Mouse (Mus musculus): ENCODE measurements around the gene Miga2. TPM values are rescaled to one million over a fixed set of nuclear protein-coding genes. Genes with fewer than 3 reads are reported as not detected.

Miga2 gene
- polyA plus RNA-seq, 1 experiment from 2014 or later, result 23.3 TPM

DNA sequence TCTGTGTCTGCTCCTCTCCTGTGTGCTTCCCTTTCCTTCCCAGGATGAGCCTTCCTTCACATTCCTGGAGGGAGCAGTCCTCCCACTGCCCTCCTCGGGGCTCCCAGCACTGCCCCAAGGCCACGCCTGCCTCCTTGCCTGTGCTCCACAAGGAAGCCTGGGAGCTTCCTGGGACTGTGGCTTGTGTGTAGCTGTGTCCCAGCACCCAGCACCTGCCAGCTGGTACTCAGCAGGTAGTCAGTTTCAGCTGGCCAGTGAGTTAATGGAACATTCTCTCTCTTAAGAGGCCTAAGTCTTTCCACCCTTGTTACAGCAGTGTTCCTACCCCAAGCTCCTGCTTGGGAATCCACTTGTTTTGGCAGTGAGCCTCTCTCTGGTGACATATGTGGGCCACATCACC lies 38.8 kb downstream of the Miga2 start:
- Histone ChIP-seq H3K9me3 (no peaks in the 10 kb centered on the region), H3K4me2 (no peak overlapping the region), H3K27ac (no peak overlapping the region), H3K4me3 (no peak overlapping the region), H3K9ac (no peak overlapping the region), H3K4me1 (no peaks in the 10 kb centered on the region), H3K27me3 (no peaks in the 10 kb centered on the region), H3K36me3 (peaks cover 98% of the 10 kb centered on the region)
- no peak for ATAC-seq (ENCODE audit: insufficient number of reproducible peaks, low FRiP score, low TSS enrichment, low read depth)
- WGBS, result 72% methylated on average over 2 of the region's 2 CpGs

- Histone ChIP-seq H3K4me1 (no peaks in the 10 kb centered on the region), H3K4me2 (no peak overlapping the region), H3K27ac (no peak overlapping the region), H3K9me3 (no peaks in the 10 kb centered on the region), H3K36me3 (peaks cover 96% of the 10 kb centered on the region), H3K27me3 (no peaks in the 10 kb centered on the region), H3K9ac (no peak overlapping the region), H3K4me3 (no peak overlapping the region)
- no peak for ATAC-seq (ENCODE audit: insufficient number of reproducible peaks, low FRiP score, low TSS enrichment, low read depth)
- 74% methylated on average over 1 of the region's 1 CpGs for WGBS
Measured at GRCm38 (mm10) chr2:30403870-30404269, 39.8 kb downstream of the Miga2 start.

GRCm38 (mm10) chr2:30407221-30407620 lies 43.2 kb downstream of the Miga2 start:
- Histone ChIP-seq H3K36me3 (peaks cover 77% of the 10 kb centered on the region), H3K4me3 (no peak overlapping the region)
- 86% methylated on average over 2 of the region's 2 CpGs for WGBS

DNA sequence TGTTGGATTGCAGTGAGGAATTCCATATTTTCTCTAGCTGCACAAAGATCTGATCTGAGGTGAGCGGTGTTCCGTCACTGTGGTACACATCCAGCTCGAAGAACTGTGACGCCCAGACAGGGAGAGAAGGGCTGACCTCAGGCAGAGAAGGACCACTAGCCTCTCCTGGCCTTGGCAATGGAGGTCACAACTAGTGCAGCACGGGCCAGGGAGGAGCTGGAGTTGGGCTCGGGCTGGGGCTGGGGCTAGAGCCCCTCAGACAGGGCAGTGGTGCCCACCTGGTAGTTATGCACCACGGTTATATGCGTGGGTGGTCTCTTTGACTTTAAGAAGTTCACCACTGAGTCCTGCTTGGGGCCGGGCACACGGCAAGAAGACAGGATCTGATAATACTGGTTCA lies 43.7 kb downstream of the Miga2 start:
- Histone ChIP-seq H3K27me3 (no peaks in the 10 kb centered on the region), H3K36me3 (peaks cover 72% of the 10 kb centered on the region), H3K9ac (no peak overlapping the region), H3K4me2 (no peak overlapping the region), H3K4me3 (no peak overlapping the region), H3K27ac (no peak overlapping the region), H3K9me3 (no peaks in the 10 kb centered on the region), H3K4me1 (no peaks in the 10 kb centered on the region)
- WGBS, result 90% methylated on average over 10 of the region's 10 CpGs
- ATAC-seq (ENCODE audit: insufficient number of reproducible peaks, low FRiP score, low TSS enrichment, low read depth), result no peak

More at GRCm38 (mm10) chr2:30407221-30407620, 43.2 kb downstream of the Miga2 start:
- Histone ChIP-seq H3K4me2 (no peak overlapping the region), H3K9ac (no peak overlapping the region), H3K27ac (no peak overlapping the region), H3K9me3 (no peaks in the 10 kb centered on the region), H3K27me3 (no peaks in the 10 kb centered on the region), H3K4me1 (no peaks in the 10 kb centered on the region)
- ATAC-seq (ENCODE audit: insufficient number of reproducible peaks, low FRiP score, low TSS enrichment, low read depth), result no peak

DNA sequence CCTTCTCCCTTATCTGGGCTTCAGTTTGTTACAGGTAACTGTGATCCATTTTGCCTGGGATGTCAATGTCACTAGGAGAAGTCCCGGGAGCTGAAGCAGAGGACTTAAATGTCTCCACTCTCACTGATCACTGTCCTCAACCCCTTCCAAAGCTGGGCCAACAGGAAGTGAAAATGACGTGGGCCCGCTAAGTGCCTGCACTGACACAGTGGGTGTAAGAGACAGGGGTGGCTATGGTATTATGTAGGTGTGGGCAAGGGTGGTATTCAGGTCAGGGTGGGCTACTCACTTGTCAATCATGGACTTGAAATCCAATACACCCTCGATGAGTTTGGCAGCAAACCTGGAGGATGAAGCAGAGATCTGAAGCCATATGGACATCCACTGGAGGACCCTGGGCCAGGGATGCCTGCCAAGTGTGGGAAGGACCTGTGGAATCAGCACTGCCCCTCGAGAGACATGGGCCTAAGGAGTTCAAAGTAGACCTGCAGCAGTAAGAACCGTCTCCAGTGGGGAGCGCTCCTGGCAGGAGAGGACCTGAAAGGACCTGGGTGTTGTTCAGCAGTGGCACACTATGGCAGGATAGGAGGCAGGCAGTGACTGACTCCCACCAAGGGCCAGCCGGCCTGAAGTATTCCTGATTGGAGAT lies 44.5 kb downstream of the Miga2 start:
- no peak overlapping the region for H3K27ac ChIP-seq
- 0 out of 2 replicates have a peak overlapping the region, but pooled peaks have one; percentile 2 for H3K9ac ChIP-seq
- no peaks in the 10 kb centered on the region for H3K27me3 ChIP-seq
- H3K36me3 ChIP-seq, result peaks cover 64% of the 10 kb centered on the region
- H3K4me1 ChIP-seq, result peaks cover 6% of the 10 kb centered on the region
- no peak overlapping the region for H3K4me3 ChIP-seq
- no peaks in the 10 kb centered on the region for H3K9me3 ChIP-seq
- H3K4me2 ChIP-seq, result no peak overlapping the region
- ATAC-seq (ENCODE audit: insufficient number of reproducible peaks, low FRiP score, low TSS enrichment, low read depth), result no peak
- WGBS, result 83% methylated on average over 8 of the region's 8 CpGs

DNA sequence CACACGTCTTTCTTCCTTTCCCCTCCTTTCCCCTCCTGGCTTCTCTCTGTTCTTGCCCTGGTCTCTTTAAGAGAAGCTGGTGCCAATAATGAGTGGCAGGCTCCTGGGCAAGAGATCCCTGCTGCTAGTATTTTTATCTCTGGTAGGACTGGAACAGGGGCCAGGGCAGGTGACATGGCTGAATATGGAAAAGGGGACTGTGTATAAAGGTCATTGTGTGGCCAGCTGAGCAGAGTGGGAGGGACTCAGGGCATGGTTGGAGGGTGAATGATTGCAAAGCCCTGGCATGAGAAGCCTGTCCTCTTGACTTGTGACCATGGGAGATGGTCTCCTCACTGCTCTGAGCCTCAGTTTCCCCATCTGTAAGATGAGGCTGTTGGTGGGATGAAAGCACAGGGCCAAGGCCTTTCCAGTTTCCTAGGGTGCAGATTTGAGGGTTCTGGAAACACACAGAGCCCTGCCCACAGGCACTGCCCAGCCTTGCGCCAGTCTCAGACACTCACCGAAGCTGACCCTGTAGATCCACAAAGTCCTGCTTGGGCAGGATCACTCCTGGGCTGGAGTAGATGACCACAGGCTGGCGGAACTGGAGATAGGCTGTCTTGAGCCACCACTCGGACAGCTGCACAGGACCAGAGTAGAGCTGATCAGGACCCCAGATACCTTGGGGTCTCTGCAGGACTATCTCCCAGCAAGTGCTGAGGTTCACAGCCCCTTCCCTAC lies 45.6 kb downstream of the Miga2 start:
- Histone ChIP-seq H3K27me3 (no peaks in the 10 kb centered on the region), H3K36me3 (peaks cover 54% of the 10 kb centered on the region), H3K4me3 (no peak overlapping the region), H3K27ac (no peak overlapping the region), H3K4me1 (peaks cover 17% of the 10 kb centered on the region), H3K9ac (no peak overlapping the region), H3K9me3 (no peaks in the 10 kb centered on the region), H3K4me2 (no peak overlapping the region)
- no peak for ATAC-seq (ENCODE audit: insufficient number of reproducible peaks, low FRiP score, low TSS enrichment, low read depth)
- 87% methylated on average over 5 of the region's 5 CpGs for WGBS

- no peak for ATAC-seq (ENCODE audit: insufficient number of reproducible peaks, low FRiP score, low TSS enrichment, low read depth)
- Histone ChIP-seq H3K9me3 (no peaks in the 10 kb centered on the region), H3K4me3 (no peak overlapping the region), H3K9ac (no peak overlapping the region), H3K4me1 (peaks cover 38% of the 10 kb centered on the region), H3K4me2 (no peak overlapping the region), H3K36me3 (peaks cover 20% of the 10 kb centered on the region), H3K27ac (no peak overlapping the region), H3K27me3 (no peaks in the 10 kb centered on the region)
- 81% methylated on average over 16 of the region's 16 CpGs for WGBS
Measured at GRCm38 (mm10) chr2:30413038-30413973, 49.3 kb downstream of the Miga2 start.

- Histone ChIP-seq H3K9me3 (no peaks in the 10 kb centered on the region), H3K27me3 (no peaks in the 10 kb centered on the region), H3K36me3 (peaks cover 12% of the 10 kb centered on the region), H3K4me3 (no peak overlapping the region), H3K4me1 (peaks cover 46% of the 10 kb centered on the region), H3K9ac (no peak overlapping the region), H3K4me2 (no peak overlapping the region), H3K27ac (no peak overlapping the region)
- no peak for ATAC-seq (ENCODE audit: insufficient number of reproducible peaks, low FRiP score, low TSS enrichment, low read depth)
- 65% methylated on average over 4 of the region's 4 CpGs for WGBS
Measured at GRCm38 (mm10) chr2:30414101-30414500, 50.1 kb downstream of the Miga2 start.

DNA sequence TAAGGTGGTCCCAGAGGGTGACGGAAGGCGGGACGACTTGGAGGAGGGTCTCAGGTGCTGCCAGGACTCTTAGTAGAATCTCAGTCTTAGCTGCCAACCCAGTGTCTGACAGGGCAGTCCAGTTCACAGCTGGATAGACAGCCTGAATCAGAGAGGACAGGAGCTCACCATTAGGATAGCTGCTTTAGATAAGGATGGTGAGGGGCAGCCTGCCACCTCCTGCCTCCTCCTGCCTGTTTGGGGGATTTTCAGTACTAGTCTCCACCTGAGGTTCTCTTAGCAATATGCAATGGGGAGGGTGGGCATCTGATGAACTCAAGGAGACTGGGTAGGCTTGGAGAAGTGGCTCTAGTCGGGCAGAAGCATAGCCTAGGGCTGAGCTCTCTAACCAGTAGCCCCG lies 50.6 kb downstream of the Miga2 start:
- Histone ChIP-seq H3K4me1 (peaks cover 50% of the 10 kb centered on the region), H3K27me3 (no peaks in the 10 kb centered on the region), H3K36me3 (peaks cover 9% of the 10 kb centered on the region), H3K9me3 (no peaks in the 10 kb centered on the region), H3K27ac (no peak overlapping the region), H3K4me3 (peak overlapping the region; percentile 87), H3K9ac (peak overlapping the region; percentile 89; the same call in 1 of the 2 replicates), H3K4me2 (peak overlapping the region; percentile 72)
- no peak for ATAC-seq (ENCODE audit: insufficient number of reproducible peaks, low FRiP score, low TSS enrichment, low read depth)
- 50% methylated on average over 5 of the region's 5 CpGs for WGBS

DNA sequence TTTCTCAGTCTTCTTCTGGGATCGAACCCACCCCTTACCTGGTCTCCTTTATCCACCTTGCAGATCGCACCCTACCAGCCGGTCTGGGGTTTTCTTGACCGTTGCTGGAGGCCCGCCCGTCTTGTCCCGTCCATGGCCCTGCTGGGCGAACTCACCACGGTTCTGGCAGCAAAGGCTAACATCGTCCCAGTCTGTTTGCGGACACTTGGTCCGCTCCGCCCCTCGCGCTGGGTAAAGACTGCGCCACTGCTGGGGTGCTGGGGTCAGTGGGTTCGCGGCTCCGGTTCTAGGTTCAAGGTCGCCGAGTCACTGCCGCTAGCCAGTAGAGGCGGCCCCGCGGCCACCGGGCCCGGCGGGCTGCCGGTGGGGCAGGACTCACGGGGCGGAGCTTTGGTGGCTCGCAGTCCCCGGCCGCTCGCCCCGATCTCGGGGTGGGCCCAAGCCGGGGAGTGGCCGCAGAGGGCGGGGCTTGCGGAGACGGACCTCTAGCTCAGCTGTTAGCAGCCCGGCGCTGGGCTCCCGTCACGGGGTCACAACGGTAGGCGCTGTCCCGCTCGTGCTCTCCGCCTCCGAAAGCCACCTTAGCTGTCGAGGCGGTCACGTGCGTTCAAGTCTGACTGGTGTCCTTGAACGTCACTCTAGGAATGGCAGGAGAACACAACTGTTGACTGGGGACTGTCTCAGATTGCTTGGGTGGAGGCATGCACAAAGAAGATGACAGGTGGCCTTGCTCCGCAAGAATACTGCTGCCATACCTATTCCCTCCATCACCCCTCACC lies 51.3 kb downstream of the Miga2 start, which contains the start of gene Crat:
TSS of gene Crat (minus strand) at position 657 of the 779 bp plus-strand sequence.
- Histone ChIP-seq H3K36me3 (peaks cover 2% of the 10 kb centered on the region; the same call in 1 of the 2 replicates), H3K4me3 (peak within 1 kb of the TSS; percentile 87), H3K27ac (peak within 1 kb of the TSS; percentile 98), H3K4me2 (peak within 1 kb of the TSS; percentile 72), H3K4me1 (peaks cover 50% of the 10 kb centered on the region), H3K27me3 (no peaks in the 10 kb centered on the region), H3K9ac (peak within 1 kb of the TSS; percentile 89), H3K9me3 (no peaks in the 10 kb centered on the region)
- WGBS, result under 1% methylated on average over 58 of the region's 58 CpGs
- ATAC-seq (ENCODE audit: insufficient number of reproducible peaks, low FRiP score, low TSS enrichment, low read depth), result peak; percentile 85
